Mouse (Mus musculus) embryonic facial prominence, embryonic 15.5 days (tissue): ENCODE results near the gene Ager. TPM values are rescaled to one million over a fixed set of nuclear protein-coding genes. Genes with fewer than 3 reads are reported as not detected.

ENCODE experiments used
- ATAC-seq: fragments of 200-750 bp; cut with Nextera tagmentation; 2 replicates; pipeline ENCODE4 v1.8.0; 2017; ENCODE audit warnings: low read depth, moderate TSS enrichment; ENCODE audit not compliant: insufficient number of reproducible peaks, low FRiP score, low TSS enrichment
- H3K27ac ChIP-seq: fragments of 300-500 bp; sonication (generic); replicated peaks from 2 replicates; pipeline ENCODE4 v1.5.1; 2015; ENCODE audit warnings: mild to moderate bottlenecking, inconsistent platforms
- H3K27me3 ChIP-seq: fragments of 300-500 bp; sonication (generic); 2 replicates; pipeline ENCODE4 v1.6.1; 2015; ENCODE audit warnings: inconsistent platforms
- H3K36me3 ChIP-seq: fragments of 300-500 bp; sonication (generic); 2 replicates; pipeline ENCODE4 v1.6.1; 2015; ENCODE audit warnings: mild to moderate bottlenecking, inconsistent platforms
- H3K4me1 ChIP-seq: fragments of 300-500 bp; sonication (generic); 2 replicates; pipeline ENCODE4 v1.6.1; 2015; ENCODE audit warnings: inconsistent platforms
- H3K4me2 ChIP-seq: fragments of 300-500 bp; sonication (generic); replicated peaks from 2 replicates; pipeline ENCODE4 v1.6.1; 2015; ENCODE audit warnings: mild to moderate bottlenecking, inconsistent platforms
- H3K4me3 ChIP-seq: fragments of 300-500 bp; sonication (generic); replicated peaks from 2 replicates; pipeline ENCODE4 v1.5.1; 2015; ENCODE audit warnings: mild to moderate bottlenecking, inconsistent platforms
- H3K9ac ChIP-seq: fragments of 300-500 bp; sonication (generic); 2 replicates; pipeline ENCODE4 v1.6.1; 2015; ENCODE audit warnings: inconsistent platforms
- H3K9me3 ChIP-seq: fragments of 300-500 bp; sonication (generic); replicated peaks from 2 replicates; pipeline ENCODE4 v1.6.1; 2016; ENCODE audit warnings: inconsistent platforms
- WGBS: fragments of 180-500 bp; shearing (Covaris S2); methylation state at CpG from one replicate; pipeline ENCODE4 v1.1.7; 2015; 5-methylcytosine and 5-hydroxymethylcytosine counted together
- polyA plus RNA-seq: library from polyadenylated mRNA; unstranded; fragments of >200 nt; fragmentation: Nextera tagmentation; extraction: Ambion mirVana; gene quantifications from 2 replicates; pipeline ENCODE4 v1.2.1, GENCODE M21; 2015

The Ager gene
- polyA plus RNA-seq, 1 experiment from 2014 or later: 3.7 TPM

- Histone ChIP-seq H3K4me1 (peaks cover 44% of the 10 kb centered on the region), H3K9ac (peak overlapping the region; percentile 85), H3K9me3 (no peaks in the 10 kb centered on the region), H3K27ac (peak overlapping the region; percentile 86), H3K4me3 (peak overlapping the region; percentile 79), H3K36me3 (peaks cover 19% of the 10 kb centered on the region), H3K4me2 (peak overlapping the region; percentile 76), H3K27me3 (no peaks in the 10 kb centered on the region)
- WGBS: 12% methylated on average over 32 of the region's 32 CpGs
- no peak for ATAC-seq
Observed at GRCm38 (mm10) chr17:34606186-34607039, 8.8 kb downstream of the Ager start.

GRCm38 (mm10) chr17:34607997-34608396, 10.3 kb downstream of the Ager start:
- H3K27ac ChIP-seq: no peak overlapping the region
- no peak overlapping the region for H3K9ac ChIP-seq
- no peak overlapping the region for H3K4me3 ChIP-seq
- no peaks in the 10 kb centered on the region for H3K9me3 ChIP-seq
- H3K27me3 ChIP-seq: no peaks in the 10 kb centered on the region
- WGBS: 76% methylated on average over 7 of the region's 7 CpGs
- H3K4me2 ChIP-seq: no peak overlapping the region
- H3K36me3 ChIP-seq: peaks cover 30% of the 10 kb centered on the region
- peaks cover 33% of the 10 kb centered on the region for H3K4me1 ChIP-seq
- no peak for ATAC-seq

GRCm38 (mm10) chr17:34611050-34611449, 13.4 kb downstream of the Ager start:
- Histone ChIP-seq H3K27ac (no peak overlapping the region), H3K4me1 (peaks cover 20% of the 10 kb centered on the region; the same call in 1 of the 2 replicates), H3K4me3 (no peak overlapping the region), H3K4me2 (no peak overlapping the region), H3K27me3 (no peaks in the 10 kb centered on the region), H3K9me3 (no peaks in the 10 kb centered on the region), H3K36me3 (peaks cover 55% of the 10 kb centered on the region), H3K9ac (no peak overlapping the region)
- ATAC-seq: no peak
- 92% methylated on average over 8 of the region's 8 CpGs for WGBS

GRCm38 (mm10) chr17:34613054-34613645, 15.5 kb downstream of the Ager start:
- Histone ChIP-seq H3K27ac (no peak overlapping the region), H3K36me3 (peaks cover 70% of the 10 kb centered on the region), H3K4me2 (no peak overlapping the region)

GRCm38 (mm10) chr17:34613830-34614229, 16.2 kb downstream of the Ager start:
- 84% methylated on average over 10 of the region's 10 CpGs for WGBS
- no peak overlapping the region for H3K4me3 ChIP-seq
- ATAC-seq: no peak
- no peak overlapping the region for H3K27ac ChIP-seq
- no peaks in the 10 kb centered on the region for H3K27me3 ChIP-seq
- H3K9me3 ChIP-seq: no peaks in the 10 kb centered on the region
- H3K36me3 ChIP-seq: peaks cover 70% of the 10 kb centered on the region
- no peaks in the 10 kb centered on the region for H3K4me1 ChIP-seq
- H3K4me2 ChIP-seq: no peak overlapping the region
- no peak overlapping the region for H3K9ac ChIP-seq

More at GRCm38 (mm10) chr17:34613054-34613645, 15.5 kb downstream of the Ager start:
- Histone ChIP-seq H3K9ac (no peak overlapping the region), H3K9me3 (no peaks in the 10 kb centered on the region), H3K27me3 (no peaks in the 10 kb centered on the region), H3K4me3 (no peak overlapping the region), H3K4me1 (peaks cover 2% of the 10 kb centered on the region; the same call in 1 of the 2 replicates)
- 81% methylated on average over 11 of the region's 11 CpGs for whole genome bisulfite sequencing
- no peak for ATAC-seq

- Histone ChIP-seq H3K27me3 (no peaks in the 10 kb centered on the region), H3K4me2 (no peak within 1 kb of the TSS), H3K27ac (0 out of 2 replicates have a peak within 1 kb of the TSS, but pooled peaks have one; percentile 19), H3K9me3 (no peaks in the 10 kb centered on the region), H3K4me3 (no peak within 1 kb of the TSS), H3K9ac (no peak within 1 kb of the TSS), H3K36me3 (peaks cover 78% of the 10 kb centered on the region), H3K4me1 (no peaks in the 10 kb centered on the region)
- ATAC-seq: no peak
- 57% methylated on average over 6 of the region's 6 CpGs for WGBS
Observed at GRCm38 (mm10) chr17:34615871-34616270, 18.2 kb downstream of the Ager start, which contains the start of gene Egfl8. Gene Egfl8, minus strand, starts transcription at chr17:34615971.

GRCm38 (mm10) chr17:34618999-34619398, 21.3 kb downstream of the Ager start:
- 15% methylated on average over 6 of the region's 6 CpGs for WGBS
- Histone ChIP-seq H3K9me3 (no peaks in the 10 kb centered on the region), H3K27ac (no peak overlapping the region), H3K4me1 (no peaks in the 10 kb centered on the region), H3K36me3 (peaks cover 80% of the 10 kb centered on the region), H3K27me3 (no peaks in the 10 kb centered on the region), H3K9ac (no peak overlapping the region), H3K4me2 (no peak overlapping the region), H3K4me3 (no peak overlapping the region)
- ATAC-seq: no peak

GRCm38 (mm10) chr17:34621006-34621405, 23.3 kb downstream of the Ager start:
- H3K36me3 ChIP-seq: peaks cover 68% of the 10 kb centered on the region
- no peaks in the 10 kb centered on the region for H3K27me3 ChIP-seq
- H3K9ac ChIP-seq: no peak overlapping the region
- H3K27ac ChIP-seq: no peak overlapping the region
- no peaks in the 10 kb centered on the region for H3K9me3 ChIP-seq
- H3K4me3 ChIP-seq: no peak overlapping the region
- ATAC-seq: no peak
- H3K4me1 ChIP-seq: peaks cover 1% of the 10 kb centered on the region; the same call in 1 of the 2 replicates
- 90% methylated on average over 8 of the region's 8 CpGs for WGBS
- H3K4me2 ChIP-seq: no peak overlapping the region

GRCm38 (mm10) chr17:34623161-34623560, 25.5 kb downstream of the Ager start:
- no peaks in the 10 kb centered on the region for H3K27me3 ChIP-seq
- WGBS: 77% methylated on average over 9 of the region's 9 CpGs
- H3K4me2 ChIP-seq: no peak overlapping the region
- peaks cover 53% of the 10 kb centered on the region for H3K36me3 ChIP-seq
- no peaks in the 10 kb centered on the region for H3K9me3 ChIP-seq
- H3K9ac ChIP-seq: no peak overlapping the region
- peaks cover 15% of the 10 kb centered on the region for H3K4me1 ChIP-seq
- no peak overlapping the region for H3K27ac ChIP-seq
- no peak for ATAC-seq
- H3K4me3 ChIP-seq: no peak overlapping the region

- H3K27ac ChIP-seq: no peak overlapping the region
- H3K4me3 ChIP-seq: no peak overlapping the region
- H3K4me1 ChIP-seq: peaks cover 33% of the 10 kb centered on the region
- WGBS: 95% methylated on average over 3 of the region's 3 CpGs
- H3K4me2 ChIP-seq: no peak overlapping the region
- peaks cover 3% of the 10 kb centered on the region for H3K27me3 ChIP-seq
- peaks cover 45% of the 10 kb centered on the region for H3K36me3 ChIP-seq
- ATAC-seq: no peak
- no peak overlapping the region for H3K9ac ChIP-seq
- no peaks in the 10 kb centered on the region for H3K9me3 ChIP-seq
Observed at GRCm38 (mm10) chr17:34624981-34625380, 27.3 kb downstream of the Ager start.

GRCm38 (mm10) chr17:34626062-34626772, 28.6 kb downstream of the Ager start:
- Histone ChIP-seq H3K27ac (peak overlapping the region; percentile 97), H3K4me2 (peak overlapping the region; percentile 86), H3K4me1 (peaks cover 45% of the 10 kb centered on the region), H3K27me3 (peaks cover 16% of the 10 kb centered on the region), H3K9ac (peak overlapping the region; percentile 73), H3K4me3 (peak overlapping the region; percentile 78), H3K9me3 (no peaks in the 10 kb centered on the region), H3K36me3 (peaks cover 33% of the 10 kb centered on the region)
- 51% methylated on average over 16 of the region's 16 CpGs for WGBS
- ATAC-seq: no peak
